Mouse (Mus musculus) limb, embryonic 14.5 days (tissue): ENCODE results near the gene Micall2. TPM values are rescaled to one million over a fixed set of nuclear protein-coding genes. Genes with fewer than 3 reads are reported as not detected.
"Not testable (repeated sequence)": the region's sequence is repeated elsewhere in the genome, so short reads cannot be mapped to it uniquely, and the experiment has no call there.

ENCODE experiments used
- ATAC-seq: fragments of 200-750 bp; cut with Nextera tagmentation; 2 replicates; pipeline ENCODE4 v1.8.0; 2017; ENCODE audit warnings: low read depth, moderate number of reproducible peaks, moderate TSS enrichment; ENCODE audit not compliant: low FRiP score
- DNase-seq: peaks from one replicate; pipeline ENCODE4 v3.0.0-alpha.2; 2015; ENCODE audit warnings: low spot score
- H3K27ac ChIP-seq: fragments of 300-500 bp; sonication (generic); replicated peaks from 2 replicates; pipeline ENCODE4 v1.5.1; 2014; ENCODE audit warnings: low read depth, mild to moderate bottlenecking, low read length, moderate library complexity, mixed read lengths
- H3K27me3 ChIP-seq: fragments of 300-500 bp; sonication (generic); 2 replicates; pipeline ENCODE4 v1.6.1; 2014; ENCODE audit warnings: low read length, mixed read lengths; ENCODE audit not compliant: control insufficient read depth, insufficient read depth
- H3K36me3 ChIP-seq: fragments of 300-500 bp; sonication (generic); 2 replicates; pipeline ENCODE4 v1.6.1; 2014; ENCODE audit warnings: mild to moderate bottlenecking, low read length, moderate library complexity, mixed read lengths; ENCODE audit not compliant: control insufficient read depth, insufficient read depth
- H3K4me1 ChIP-seq: fragments of 300-500 bp; sonication (generic); 2 replicates; pipeline ENCODE4 v1.6.1; 2014; ENCODE audit warnings: antibody characterized with exemption, low read length, mixed read lengths; ENCODE audit not compliant: control insufficient read depth, insufficient read depth
- H3K4me2 ChIP-seq: fragments of 300-500 bp; sonication (generic); replicated peaks from 2 replicates; pipeline ENCODE4 v1.6.1; 2014; ENCODE audit warnings: low read depth, mild to moderate bottlenecking, low read length, moderate library complexity; ENCODE audit not compliant: severe bottlenecking
- H3K4me3 ChIP-seq: fragments of 300-500 bp; sonication (generic); replicated peaks from 2 replicates; pipeline ENCODE4 v1.5.1; 2014; ENCODE audit warnings: low read length
- H3K9ac ChIP-seq: fragments of 300-500 bp; sonication (generic); 2 replicates; pipeline ENCODE4 v1.6.1; 2014; ENCODE audit warnings: mild to moderate bottlenecking, low read depth, low read length, moderate library complexity; ENCODE audit not compliant: severe bottlenecking
- H3K9me3 ChIP-seq: fragments of 300-500 bp; sonication (generic); 2 replicates; pipeline ENCODE4 v1.6.1; 2016; ENCODE audit warnings: low read length; ENCODE audit not compliant: control insufficient read depth
- POLR2A ChIP-seq: fragments of 200-500 bp; IDR thresholded peaks from 2 replicates; pipeline ENCODE4 v1.8.0; 2012; ENCODE audit warnings: inconsistent platforms, mild to moderate bottlenecking, moderate library complexity, borderline replicate concordance; ENCODE audit not compliant: insufficient read depth, insufficient read length; ENCODE audit errors: extremely low read depth
- WGBS: fragments of 180-500 bp; shearing (Covaris S2); extraction: QIAGEN DNeasy Blood & Tissue Kit; methylation state at CpG from one replicate; pipeline ENCODE4 v1.1.7; 2014; 5-methylcytosine and 5-hydroxymethylcytosine counted together
- polyA plus RNA-seq, 2 experiments: library from polyadenylated mRNA; depleted of rRNA in 1 of 2; stranded (reverse) in 1 of 2; unstranded in 1 of 2; fragments of >200 nt; fragmentation: Nextera tagmentation in 1 of 2; extraction: Ambion mirVana in 1 of 2; gene quantifications; 2 replicates each; pipeline versions ENCODE4 v1.2.1 to v1.2.3; 2012 to 2014

Micall2 gene
- polyA plus RNA-seq, 2 experiments: 5.5 to 6.5 TPM

GRCm38 (mm10) chr5:139749413-139750125, 13.4 kb upstream of the Micall2 start:
- Histone ChIP-seq H3K27me3 (no peaks in the 10 kb centered on the region), H3K27ac (no peak overlapping the region), H3K4me2 (no peak overlapping the region), H3K4me1 (no peaks in the 10 kb centered on the region), H3K9me3 (no peaks in the 10 kb centered on the region), H3K4me3 (no peak overlapping the region), H3K9ac (no peak overlapping the region), H3K36me3 (peaks cover 46% of the 10 kb centered on the region)
- ATAC-seq (no peak), DNase-seq (no peak)
- WGBS: 84% methylated on average over 15 of the region's 16 CpGs
- no peak for TF ChIP-seq POLR2A

GRCm38 (mm10) chr5:139745771-139746170, 9.6 kb upstream of the Micall2 start:
- Histone ChIP-seq H3K4me3 (no peak overlapping the region), H3K4me2 (no peak overlapping the region), H3K36me3 (peaks cover 11% of the 10 kb centered on the region), H3K9me3 (no peaks in the 10 kb centered on the region), H3K27me3 (no peaks in the 10 kb centered on the region), H3K9ac (no peak overlapping the region), H3K4me1 (no peaks in the 10 kb centered on the region), H3K27ac (no peak overlapping the region)
- DNase-seq (peak; percentile 60), ATAC-seq (peak; percentile 63)
- TF ChIP-seq POLR2A: no peak
- 2% methylated on average over 3 of the region's 3 CpGs for WGBS

GRCm38 (mm10) chr5:139742640-139743039, 6.5 kb upstream of the Micall2 start:
- H3K4me1 ChIP-seq, DNase-seq, ATAC-seq, H3K27ac ChIP-seq, H3K27me3 ChIP-seq, H3K9ac ChIP-seq, H3K9me3 ChIP-seq, H3K4me2 ChIP-seq, H3K36me3 ChIP-seq, H3K4me3 ChIP-seq: not testable (repeated sequence)
- 39% methylated on average over 3 of the region's 3 CpGs for WGBS

GRCm38 (mm10) chr5:139738592-139739315, 2.6 kb upstream of the Micall2 start:
- no peak overlapping the region for H3K4me2 ChIP-seq
- WGBS: 74% methylated on average over 7 of the region's 7 CpGs
- H3K4me3 ChIP-seq: no peak overlapping the region
- H3K9ac ChIP-seq: no peak overlapping the region
- H3K4me1 ChIP-seq: peaks cover 17% of the 10 kb centered on the region
- no peaks in the 10 kb centered on the region for H3K36me3 ChIP-seq
- H3K9me3 ChIP-seq: no peaks in the 10 kb centered on the region
- DNase-seq (no peak), ATAC-seq (no peak)
- TF ChIP-seq POLR2A: no peak
- H3K27ac ChIP-seq: no peak overlapping the region
- H3K27me3 ChIP-seq: no peaks in the 10 kb centered on the region

GRCm38 (mm10) chr5:139737841-139738591, 1.9 kb upstream of the Micall2 start:
- Histone ChIP-seq H3K27ac (no peak overlapping the region), H3K27me3 (no peaks in the 10 kb centered on the region), H3K9ac (no peak overlapping the region), H3K36me3 (no peaks in the 10 kb centered on the region), H3K4me3 (no peak overlapping the region), H3K9me3 (no peaks in the 10 kb centered on the region), H3K4me2 (no peak overlapping the region), H3K4me1 (peaks cover 21% of the 10 kb centered on the region)
- ATAC-seq (no peak), DNase-seq (no peak)
- TF ChIP-seq POLR2A: no peak
- 73% methylated on average over 14 of the region's 14 CpGs for WGBS
